Mouse (Mus musculus): ENCODE data around the gene Trim29.

Trim29 gene

GRCm38 (mm10) chr9:43384400-43384799 lies 73.8 kb downstream of the Trim29 start:
- in situ Hi-C loops (cut with MboI) = no loop called here

Data from mature B cell (primary cell).